Mouse (Mus musculus) heart, postnatal 0 days (tissue): ENCODE data around the gene Tbc1d9b.

Experiments used
- CTCF ChIP-seq: IDR thresholded peaks from 2 replicates; pipeline ENCODE4 v1.5.1; 2016; ENCODE audit warnings: antibody characterized with exemption, control low read depth, low read depth
- EP300 ChIP-seq: IDR thresholded peaks from 2 replicates; pipeline ENCODE4 v1.6.1; 2016; ENCODE audit warnings: antibody characterized with exemption, low read depth

DNA sequence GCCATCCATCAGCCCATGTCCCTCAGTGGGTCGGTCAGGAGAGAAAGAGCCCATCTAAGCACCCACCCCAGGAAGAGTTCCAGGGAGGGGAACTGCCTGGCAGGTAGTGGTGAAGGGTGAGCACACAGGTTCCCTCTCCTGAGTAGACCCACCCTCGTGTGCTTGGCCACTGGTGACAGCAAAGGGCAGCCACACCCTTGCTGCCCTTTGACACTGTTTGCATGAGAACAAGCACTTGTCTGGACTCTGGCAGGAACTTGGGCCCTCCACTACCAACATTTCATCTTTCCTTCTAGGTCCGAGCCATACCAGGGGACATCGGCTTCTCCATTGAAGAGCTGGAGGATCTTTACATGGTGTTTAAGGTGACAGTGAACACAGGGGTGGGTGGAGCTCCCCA is 28.2 kb downstream of the Tbc1d9b start:
- TF ChIP-seq CTCF (no peak), EP300 (no peak)
